Mouse (Mus musculus): ENCODE measurements around the gene Ceacam14.

Ceacam14 gene

DNA sequence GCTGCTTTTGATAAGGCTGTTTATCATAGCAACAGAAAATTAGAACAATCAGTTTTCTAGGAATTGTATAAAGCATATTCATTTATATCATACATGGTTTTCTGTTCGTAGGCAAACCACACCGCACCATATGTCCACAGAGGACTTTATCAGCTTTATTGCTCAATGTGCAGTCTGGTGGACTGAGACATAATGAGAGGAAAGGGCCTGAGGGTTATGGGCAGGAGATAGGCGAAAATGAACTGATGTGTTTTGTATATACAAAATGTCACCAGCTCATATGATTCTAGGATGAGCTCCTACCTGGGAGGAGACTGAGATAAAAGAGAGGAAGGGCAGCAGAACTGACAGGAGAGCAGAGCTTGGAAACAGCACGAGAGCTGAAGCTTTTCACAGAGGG, at the start of gene Ceacam14:
TSS of gene Ceacam14 (plus strand) at position 301 of the 400 bp plus-strand sequence.
- no peak for DNase-seq

Data from thymus, postnatal 14 days (tissue).